Mouse (Mus musculus): ENCODE measurements around the gene Tor3a. TPM values are rescaled to one million over a fixed set of nuclear protein-coding genes. Genes with fewer than 3 reads are reported as not detected.

Gene Tor3a
- total RNA-seq, 2 experiments from 2014 or later: 10.8 to 14.2 TPM

Other genes with a start within 250 kb of the Tor3a start
- 1 to 10 TPM; 7.9 to 8.9 TPM for gene Soat1, start 200.0 kb downstream of the Tor3a start, total RNA-seq (2021)
- 10 to 100 TPM; 48.9 to 51.9 TPM for gene Gm10031, start 150.3 kb downstream of the Tor3a start, total RNA-seq (2021)
- gene Abl2, start 115.6 kb downstream of the Tor3a start, total RNA-seq (2021): 10 to 100 TPM; 21.0 to 21.5 TPM
- 10 to 100 TPM; 55.4 to 56.6 TPM for gene Fam20b, start 44.7 kb upstream of the Tor3a start, total RNA-seq (2021)
- 1 to 10 TPM; 2.3 to 2.5 TPM for gene Angptl1, start 164.2 kb upstream of the Tor3a start, total RNA-seq (2021)